Mouse (Mus musculus) embryonic facial prominence, embryonic 13.5 days (tissue): Measurements from ENCODE around the gene Necab3. TPM values are rescaled to one million over a fixed set of nuclear protein-coding genes. Genes with fewer than 3 reads are reported as not detected.

Experiments used
- ATAC-seq: fragments of 200-750 bp; cut with Nextera tagmentation; 2 replicates; pipeline ENCODE4 v1.8.0; 2017; ENCODE audit warnings: low read depth; ENCODE audit not compliant: insufficient number of reproducible peaks, insufficient read depth, low FRiP score, low TSS enrichment
- H3K27ac ChIP-seq: fragments of 300-500 bp; sonication (generic); 2 replicates; pipeline ENCODE4 v1.5.1; 2015; ENCODE audit warnings: moderate library complexity, mild to moderate bottlenecking, inconsistent platforms
- H3K27me3 ChIP-seq: fragments of 300-500 bp; sonication (generic); 2 replicates; pipeline ENCODE4 v1.6.1; 2015; ENCODE audit warnings: mild to moderate bottlenecking, inconsistent platforms
- H3K36me3 ChIP-seq: fragments of 300-500 bp; sonication (generic); 2 replicates; pipeline ENCODE4 v1.6.1; 2015; ENCODE audit warnings: mild to moderate bottlenecking, inconsistent platforms
- H3K4me1 ChIP-seq: fragments of 300-500 bp; sonication (generic); 2 replicates; pipeline ENCODE4 v1.6.1; 2015; ENCODE audit warnings: inconsistent platforms
- H3K4me2 ChIP-seq: fragments of 300-500 bp; sonication (generic); 2 replicates; pipeline ENCODE4 v1.6.1; 2015; ENCODE audit warnings: moderate library complexity, mild to moderate bottlenecking, inconsistent platforms
- H3K4me3 ChIP-seq: fragments of 300-500 bp; sonication (generic); 2 replicates; pipeline ENCODE4 v1.5.1; 2015; ENCODE audit warnings: mild to moderate bottlenecking, inconsistent platforms
- H3K9ac ChIP-seq: fragments of 300-500 bp; sonication (generic); 2 replicates; pipeline ENCODE4 v1.6.1; 2015; ENCODE audit warnings: mild to moderate bottlenecking, inconsistent platforms
- H3K9me3 ChIP-seq: fragments of 300-500 bp; sonication (generic); 2 replicates; pipeline ENCODE4 v1.6.1; 2016; ENCODE audit warnings: inconsistent platforms
- WGBS: fragments of 180-500 bp; shearing (Covaris S2); methylation state at CpG from one replicate; pipeline ENCODE4 v1.1.7; 2015; ENCODE audit warnings: mixed read lengths; 5-methylcytosine and 5-hydroxymethylcytosine counted together
- polyA plus RNA-seq: library from polyadenylated mRNA; unstranded; fragments of >200 nt; fragmentation: Nextera tagmentation; extraction: Ambion mirVana; gene quantifications from 2 replicates; pipeline ENCODE4 v1.2.1, GENCODE M21; 2015

Gene Necab3
- polyA plus RNA-seq, 1 experiment from 2014 or later = 3.8 TPM

DNA sequence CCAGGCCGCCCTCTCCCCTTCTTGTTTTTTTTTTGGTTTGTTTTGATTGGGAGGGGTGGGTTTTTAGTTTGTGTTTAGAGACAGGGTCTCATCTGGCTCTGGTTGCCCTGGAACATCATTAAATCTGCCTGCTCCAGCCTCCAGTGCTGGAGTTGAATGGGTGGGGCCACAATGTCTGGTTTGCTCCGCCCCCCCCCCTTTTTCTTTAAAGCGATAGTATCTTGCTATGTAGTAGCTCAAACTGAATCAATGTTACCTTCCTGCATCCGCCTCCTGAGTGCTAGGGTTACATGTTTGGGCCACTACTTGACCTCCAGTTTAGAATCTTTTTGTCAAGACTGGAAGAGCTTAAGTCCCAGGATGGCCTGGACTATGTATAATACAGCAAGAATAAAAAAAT, 12.6 kb upstream of the Necab3 start:
- H3K36me3 ChIP-seq = no peaks in the 10 kb centered on the region
- H3K9ac ChIP-seq = no peak overlapping the region
- no peaks in the 10 kb centered on the region for H3K27me3 ChIP-seq
- WGBS = 85% methylated on average over 4 of the region's 4 CpGs
- ATAC-seq = no peak
- H3K4me1 ChIP-seq = peaks cover 39% of the 10 kb centered on the region
- H3K27ac ChIP-seq = no peak overlapping the region
- no peak overlapping the region for H3K4me3 ChIP-seq
- no peak overlapping the region for H3K4me2 ChIP-seq
- no peaks in the 10 kb centered on the region for H3K9me3 ChIP-seq

DNA sequence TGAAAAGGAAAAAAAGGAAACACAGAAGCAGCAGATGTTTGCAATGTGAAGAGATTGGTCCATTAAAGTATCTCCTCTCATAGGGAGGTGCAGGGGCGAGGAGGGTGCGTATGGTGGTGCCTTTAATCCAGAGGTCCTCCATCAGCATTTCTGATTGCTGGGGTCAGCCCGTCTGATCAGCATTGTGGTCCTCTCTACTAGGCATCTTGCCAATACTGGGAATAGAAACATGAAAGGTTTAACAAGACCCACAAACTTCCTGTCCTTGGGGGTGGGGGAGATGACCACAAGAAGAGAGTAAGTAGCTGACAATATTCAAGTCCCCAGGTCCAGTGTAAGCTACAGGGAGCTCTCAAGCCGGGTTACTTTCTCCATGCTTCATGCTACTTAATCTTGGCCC, 12.0 kb upstream of the Necab3 start:
- H3K4me3 ChIP-seq = peak overlapping the region; percentile 77
- ATAC-seq = no peak
- H3K36me3 ChIP-seq = no peaks in the 10 kb centered on the region
- H3K4me1 ChIP-seq = peaks cover 44% of the 10 kb centered on the region
- H3K27ac ChIP-seq = no peak overlapping the region
- no peaks in the 10 kb centered on the region for H3K9me3 ChIP-seq
- 64% methylated on average over 4 of the region's 4 CpGs for WGBS
- H3K4me2 ChIP-seq = peak overlapping the region; percentile 86
- no peak overlapping the region; the same call in 1 of the 2 replicates for H3K9ac ChIP-seq
- no peaks in the 10 kb centered on the region for H3K27me3 ChIP-seq

DNA sequence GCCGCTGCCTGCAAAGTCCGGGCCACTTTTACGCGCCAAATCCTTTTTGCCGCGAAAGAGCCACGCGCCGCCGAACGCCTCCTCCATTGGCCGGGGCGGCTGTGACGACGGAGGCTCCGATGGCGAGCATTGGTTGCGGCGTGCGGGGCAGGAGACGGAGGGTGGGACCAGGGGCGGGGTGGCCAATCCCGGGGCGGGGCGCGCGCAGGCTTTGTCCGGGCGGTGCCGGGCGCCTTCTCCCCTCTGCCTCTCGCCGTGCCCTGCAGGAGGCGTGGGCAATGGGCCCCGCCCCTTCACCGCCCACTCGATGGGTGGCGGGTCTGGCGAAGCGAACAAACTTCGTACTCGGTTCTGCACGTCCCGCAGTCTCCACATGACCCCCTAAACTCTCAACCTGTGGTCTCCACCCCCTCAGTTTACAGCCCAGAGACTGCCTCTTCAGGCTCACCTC, 11.2 kb upstream of the Necab3 start, which contains the start of gene E2f1:
E2f1 (minus strand) TSS at position 57 of the 451 bp plus-strand sequence.
- Histone ChIP-seq H3K9ac (peak within 1 kb of the TSS; percentile 80), H3K4me3 (peak within 1 kb of the TSS; percentile 77), H3K36me3 (no peaks in the 10 kb centered on the region), H3K4me2 (peak within 1 kb of the TSS; percentile 86), H3K4me1 (peaks cover 48% of the 10 kb centered on the region), H3K27ac (peak within 1 kb of the TSS; percentile 88), H3K27me3 (no peaks in the 10 kb centered on the region), H3K9me3 (no peaks in the 10 kb centered on the region)
- WGBS = 0% methylated on average over 43 of the region's 44 CpGs
- ATAC-seq = peak; percentile 98

DNA sequence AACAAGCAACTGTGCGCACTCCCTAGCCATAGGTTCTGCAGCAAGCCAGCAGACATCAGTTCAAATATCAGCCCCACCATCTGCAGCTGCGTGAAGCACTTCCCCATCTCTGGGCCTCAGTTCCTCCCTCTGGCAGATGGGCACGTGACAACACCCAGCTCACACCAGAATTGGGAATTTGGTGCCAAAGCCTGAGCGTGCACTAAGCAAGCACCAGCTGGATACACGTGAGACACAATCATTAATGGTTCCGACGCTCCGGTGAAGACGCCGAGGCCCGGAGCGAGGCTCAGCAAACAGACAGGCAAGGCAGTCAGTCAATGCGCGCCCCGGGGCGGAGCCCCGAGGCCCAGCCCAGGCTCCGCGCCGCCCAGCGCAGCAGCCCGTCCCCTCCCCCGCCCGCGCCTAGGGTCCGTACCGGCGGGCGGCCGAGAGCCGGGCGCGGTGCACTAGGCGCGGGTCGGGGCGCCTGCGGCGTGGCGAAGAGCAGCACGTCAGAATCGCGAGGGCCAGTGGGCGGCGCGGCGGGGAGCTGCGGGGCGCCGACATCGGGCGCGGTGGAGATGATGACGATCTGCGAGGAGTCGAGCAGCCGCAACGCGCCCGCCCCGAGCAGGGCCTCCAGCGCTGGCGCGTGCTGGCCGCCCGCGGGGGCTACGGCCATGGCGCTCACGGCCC, 10.5 kb upstream of the Necab3 start:
- H3K4me1 ChIP-seq = peaks cover 48% of the 10 kb centered on the region
- H3K4me3 ChIP-seq = peak overlapping the region; percentile 77
- peak overlapping the region; percentile 88 for H3K27ac ChIP-seq
- H3K4me2 ChIP-seq = peak overlapping the region; percentile 86
- H3K9ac ChIP-seq = peak overlapping the region; percentile 80
- H3K9me3 ChIP-seq = no peaks in the 10 kb centered on the region
- H3K36me3 ChIP-seq = peaks cover 2% of the 10 kb centered on the region
- WGBS = 0% methylated on average over 48 of the region's 70 CpGs
- no peaks in the 10 kb centered on the region for H3K27me3 ChIP-seq
- ATAC-seq = peak; percentile 54

DNA sequence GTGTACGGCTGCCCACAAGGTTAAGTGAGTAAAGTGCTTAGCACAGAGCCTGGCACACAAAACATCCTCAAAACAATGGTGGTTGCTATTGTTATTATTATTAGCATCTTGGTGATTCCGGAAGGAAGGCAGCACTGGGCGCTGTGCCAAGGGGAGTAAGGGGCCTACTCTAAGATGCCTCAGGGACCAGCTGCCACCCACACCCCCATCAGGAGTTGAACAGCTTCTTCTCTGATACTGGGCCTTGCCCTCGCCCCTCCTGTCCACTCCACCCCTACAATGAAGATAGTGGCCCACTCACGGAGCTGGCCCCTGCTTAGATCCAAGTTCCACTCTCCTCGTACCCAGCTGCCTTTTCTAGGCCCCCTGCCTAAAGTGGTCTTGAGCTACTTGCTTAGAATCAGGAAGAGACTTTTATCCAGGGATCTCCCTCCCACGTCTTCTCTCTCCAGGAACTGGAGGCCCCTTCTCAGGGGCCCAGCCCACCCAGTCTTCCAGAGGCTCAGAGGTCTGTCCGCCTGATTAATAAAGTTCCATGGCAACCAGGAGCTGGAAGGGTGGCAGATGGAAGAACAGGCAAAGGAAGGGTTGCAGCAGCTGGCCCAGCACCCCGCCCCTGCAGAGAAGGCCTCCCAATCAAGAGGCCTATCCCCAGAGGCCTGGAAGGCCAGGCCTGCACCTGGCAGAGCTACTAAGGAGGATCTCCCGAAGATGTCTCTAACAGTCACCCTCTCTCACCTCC, 9.8 kb upstream of the Necab3 start:
- Histone ChIP-seq H3K27me3 (no peaks in the 10 kb centered on the region), H3K36me3 (peaks cover 9% of the 10 kb centered on the region), H3K27ac (peak overlapping the region; percentile 88), H3K4me2 (peak overlapping the region; percentile 86), H3K4me1 (peaks cover 48% of the 10 kb centered on the region), H3K9me3 (no peaks in the 10 kb centered on the region), H3K9ac (peak overlapping the region; percentile 80), H3K4me3 (peak overlapping the region; percentile 77)
- ATAC-seq = no peak
- 18% methylated on average over 10 of the region's 10 CpGs for WGBS

DNA sequence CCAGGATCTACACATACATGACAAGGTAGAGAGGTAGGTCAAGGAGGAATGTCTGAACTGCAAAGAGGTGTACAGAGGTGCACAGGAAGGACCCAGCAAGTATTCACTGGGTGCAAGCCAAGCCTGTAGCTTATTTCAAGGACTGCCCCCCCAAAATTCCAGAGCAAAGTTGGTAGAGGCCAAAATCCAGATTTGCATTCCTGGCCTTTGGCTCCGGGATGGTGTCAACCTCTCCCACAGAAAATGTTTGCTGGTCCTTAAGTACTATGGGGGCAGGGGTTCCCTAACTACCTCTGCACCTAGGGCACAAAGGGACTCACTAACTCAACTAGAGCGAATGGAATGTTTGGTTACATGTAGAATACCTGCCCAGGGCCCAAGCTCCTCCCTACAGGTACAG, 9.1 kb upstream of the Necab3 start:
- Histone ChIP-seq H3K9ac (peak overlapping the region; percentile 80), H3K27ac (peak overlapping the region; percentile 88; the same call in 1 of the 2 replicates), H3K4me2 (peak overlapping the region; percentile 86), H3K36me3 (peaks cover 16% of the 10 kb centered on the region), H3K4me1 (peaks cover 48% of the 10 kb centered on the region), H3K9me3 (no peaks in the 10 kb centered on the region), H3K27me3 (no peaks in the 10 kb centered on the region), H3K4me3 (peak overlapping the region; percentile 77)
- ATAC-seq = no peak
- 77% methylated on average over 2 of the region's 2 CpGs for WGBS

DNA sequence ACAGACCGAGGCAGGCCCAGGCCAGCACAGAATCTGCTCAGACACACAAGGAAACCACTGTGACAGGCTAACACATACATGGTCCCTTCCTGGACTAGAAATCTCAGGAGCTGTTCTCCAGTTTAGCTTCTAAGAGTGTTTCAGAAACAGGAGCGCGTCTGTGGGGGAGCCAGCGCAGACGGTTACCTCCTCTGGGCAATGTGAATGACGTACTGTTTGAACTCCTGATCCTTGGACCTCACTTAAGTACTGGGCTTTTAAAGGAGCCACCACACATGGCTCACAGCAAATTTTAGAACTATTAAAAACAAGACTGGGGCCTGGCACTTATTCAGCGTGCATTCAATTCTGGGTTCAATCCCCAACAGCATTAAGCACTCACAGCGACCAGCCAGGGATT, 8.0 kb upstream of the Necab3 start:
- Histone ChIP-seq H3K9ac (0 out of 2 replicates have a peak overlapping the region, but pooled peaks have one; percentile 27), H3K9me3 (no peaks in the 10 kb centered on the region), H3K36me3 (peaks cover 21% of the 10 kb centered on the region), H3K4me2 (peak overlapping the region; percentile 9; the same call in 1 of the 2 replicates), H3K27me3 (no peaks in the 10 kb centered on the region), H3K27ac (peak overlapping the region; percentile 33; the same call in 1 of the 2 replicates), H3K4me3 (no peak overlapping the region), H3K4me1 (peaks cover 48% of the 10 kb centered on the region)
- 44% methylated on average over 8 of the region's 8 CpGs for WGBS
- ATAC-seq = no peak

DNA sequence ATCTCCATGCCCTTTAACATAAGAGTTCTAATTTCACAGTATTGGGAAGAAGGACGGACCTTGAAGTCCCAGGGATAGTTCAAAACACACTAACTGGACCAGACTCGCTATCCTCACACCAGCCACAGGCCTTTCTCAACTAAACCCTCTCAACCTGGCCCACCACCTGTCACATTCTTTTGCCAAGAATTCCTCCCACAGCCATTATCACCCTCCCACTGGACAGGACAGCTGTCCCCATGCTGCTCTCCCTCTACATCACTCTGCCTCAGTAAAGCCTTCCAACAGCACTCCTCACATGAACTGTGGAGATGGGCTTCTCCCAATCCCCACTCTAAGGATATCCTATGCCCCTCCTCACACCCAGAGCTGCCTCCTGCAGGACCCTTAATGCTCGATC, 6.9 kb upstream of the Necab3 start:
- peak overlapping the region; percentile 36; the same call in 1 of the 2 replicates for H3K9ac ChIP-seq
- no peaks in the 10 kb centered on the region for H3K9me3 ChIP-seq
- ATAC-seq = no peak
- peaks cover 30% of the 10 kb centered on the region for H3K36me3 ChIP-seq
- H3K4me3 ChIP-seq = no peak overlapping the region
- WGBS = 81% methylated on average over 3 of the region's 3 CpGs
- no peak overlapping the region for H3K27ac ChIP-seq
- H3K4me2 ChIP-seq = no peak overlapping the region
- H3K27me3 ChIP-seq = no peaks in the 10 kb centered on the region
- H3K4me1 ChIP-seq = peaks cover 41% of the 10 kb centered on the region

DNA sequence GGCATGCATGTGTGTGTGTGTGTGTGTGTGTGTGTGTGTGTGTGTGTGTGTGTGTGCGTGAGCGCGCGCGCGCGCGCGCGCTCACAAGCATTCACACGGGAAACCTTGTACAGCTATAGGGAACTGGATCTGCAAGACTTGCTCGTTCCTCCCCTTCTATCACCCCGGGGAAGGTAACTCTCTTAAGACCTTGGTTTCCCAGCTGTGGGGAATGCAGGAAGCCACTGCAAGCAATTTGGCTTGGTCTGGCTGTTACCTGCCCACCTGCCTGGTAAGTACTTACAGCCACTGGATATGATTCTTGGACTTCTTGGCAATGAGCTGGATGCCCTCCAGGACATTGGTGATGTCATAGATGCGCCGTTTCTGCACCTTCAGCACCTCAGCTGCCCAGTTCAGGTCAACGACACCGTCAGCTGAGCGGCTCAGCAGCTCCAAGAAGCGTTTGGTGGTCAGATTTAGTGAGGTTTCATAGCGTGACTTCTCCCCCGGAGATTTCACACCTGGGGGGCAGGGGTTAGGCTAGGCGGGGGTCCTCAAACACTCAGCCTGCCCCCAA, 5.0 kb upstream of the Necab3 start:
- Histone ChIP-seq H3K36me3 (peaks cover 33% of the 10 kb centered on the region), H3K4me1 (peaks cover 44% of the 10 kb centered on the region), H3K27ac (no peak overlapping the region), H3K9me3 (no peaks in the 10 kb centered on the region), H3K27me3 (no peaks in the 10 kb centered on the region), H3K4me2 (no peak overlapping the region), H3K9ac (no peak overlapping the region), H3K4me3 (no peak overlapping the region)
- ATAC-seq = no peak
- WGBS = 89% methylated on average over 22 of the region's 22 CpGs

DNA sequence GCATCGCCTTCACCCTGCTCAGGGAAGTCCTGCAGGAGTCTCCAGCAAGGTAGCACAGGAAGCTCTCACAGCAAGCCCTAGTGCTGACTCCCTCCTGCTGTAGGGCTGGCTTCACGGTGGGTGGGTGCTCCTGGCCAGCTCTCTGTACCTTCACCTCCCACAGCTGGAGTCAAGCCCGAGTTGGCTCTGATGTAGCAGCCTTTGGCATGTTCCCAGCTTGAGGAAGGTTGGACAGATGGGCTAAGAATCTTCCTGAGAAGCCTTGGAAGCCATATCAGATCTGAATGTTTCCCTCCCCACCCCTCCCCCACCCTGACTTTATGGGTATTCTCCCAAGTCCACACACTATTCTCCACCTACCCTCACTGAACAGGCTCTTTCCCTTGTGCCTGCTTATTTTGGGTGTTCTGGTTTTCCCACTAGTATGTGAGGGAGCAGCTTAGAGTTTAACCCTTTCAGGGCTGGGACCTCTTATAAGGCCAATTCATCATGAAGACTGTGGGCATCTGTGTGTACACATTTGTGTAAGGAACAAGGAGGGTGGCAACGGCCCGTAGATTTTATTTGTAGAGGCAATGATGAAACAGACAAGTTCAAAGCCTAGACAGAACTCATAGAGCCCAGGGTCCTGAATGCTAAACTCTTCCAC, 1.4 kb downstream of the Necab3 start:
- ATAC-seq = no peak
- Histone ChIP-seq H3K36me3 (peaks cover 12% of the 10 kb centered on the region), H3K4me3 (no peak overlapping the region), H3K9me3 (no peaks in the 10 kb centered on the region), H3K4me2 (no peak overlapping the region), H3K9ac (peak overlapping the region; percentile 21; the same call in 1 of the 2 replicates), H3K27ac (no peak overlapping the region), H3K4me1 (peaks cover 41% of the 10 kb centered on the region), H3K27me3 (peaks cover 12% of the 10 kb centered on the region)
- WGBS = 51% methylated on average over 5 of the region's 5 CpGs

DNA sequence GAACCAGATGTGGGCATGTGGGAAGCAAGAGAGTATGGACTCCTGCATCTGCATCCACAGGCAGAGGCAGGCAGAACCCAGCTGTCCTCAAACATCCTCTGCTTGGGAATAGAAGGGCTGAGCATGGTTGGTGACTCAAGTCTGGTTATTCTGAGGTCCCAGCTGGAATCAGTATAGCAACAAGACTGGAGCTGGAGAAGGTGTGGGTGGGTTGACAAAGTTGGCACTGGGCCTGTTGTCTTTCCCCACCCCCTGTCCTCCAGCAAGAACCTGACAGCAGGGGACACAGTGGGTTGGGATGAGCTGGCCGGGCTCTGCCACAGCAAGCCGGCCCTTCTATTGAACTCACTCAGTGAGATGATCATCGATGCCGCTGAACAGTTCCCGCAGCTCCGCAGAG, 3.5 kb downstream of the Necab3 start:
- H3K4me2 ChIP-seq = no peak overlapping the region
- peaks cover 49% of the 10 kb centered on the region for H3K4me1 ChIP-seq
- ATAC-seq = no peak
- H3K27me3 ChIP-seq = peaks cover 33% of the 10 kb centered on the region
- WGBS = 91% methylated on average over 6 of the region's 6 CpGs
- H3K27ac ChIP-seq = no peak overlapping the region
- H3K4me3 ChIP-seq = no peak overlapping the region
- 0 out of 2 replicates have a peak overlapping the region, but pooled peaks have one; percentile 17 for H3K9ac ChIP-seq
- H3K36me3 ChIP-seq = no peaks in the 10 kb centered on the region
- no peaks in the 10 kb centered on the region for H3K9me3 ChIP-seq
